Mouse (Mus musculus) left cerebral cortex, postnatal 10 days (tissue): ENCODE data around the gene Prss33. TPM values are rescaled to one million over a fixed set of nuclear protein-coding genes. Genes with fewer than 3 reads are reported as not detected.
"Not testable (repeated sequence)": the region's sequence is repeated elsewhere in the genome, so short reads cannot be mapped to it uniquely, and the experiment has no call there.

Experiments
- DNase-seq, 2 experiments: peaks; one replicate each; pipeline ENCODE4 v3.0.0; 2021 to 2022; ENCODE audit warnings: low spot score in 2 of 2, mixed read lengths in 1 of 2; ENCODE audit errors: extremely low spot score in 1 of 2
- intact Hi-C: fragments of 180-260 bp; cut with DNase I; formaldehyde crosslinking; loops from one replicate; pipeline ENCODE4 v1.15.1; 2025
- total RNA-seq, 2 experiments: library from RNA; stranded (reverse); gene quantifications; 2 replicates each; pipeline ENCODE4 v1.2.3; 2021

Prss33 gene
- not detected for total RNA-seq

DNA sequence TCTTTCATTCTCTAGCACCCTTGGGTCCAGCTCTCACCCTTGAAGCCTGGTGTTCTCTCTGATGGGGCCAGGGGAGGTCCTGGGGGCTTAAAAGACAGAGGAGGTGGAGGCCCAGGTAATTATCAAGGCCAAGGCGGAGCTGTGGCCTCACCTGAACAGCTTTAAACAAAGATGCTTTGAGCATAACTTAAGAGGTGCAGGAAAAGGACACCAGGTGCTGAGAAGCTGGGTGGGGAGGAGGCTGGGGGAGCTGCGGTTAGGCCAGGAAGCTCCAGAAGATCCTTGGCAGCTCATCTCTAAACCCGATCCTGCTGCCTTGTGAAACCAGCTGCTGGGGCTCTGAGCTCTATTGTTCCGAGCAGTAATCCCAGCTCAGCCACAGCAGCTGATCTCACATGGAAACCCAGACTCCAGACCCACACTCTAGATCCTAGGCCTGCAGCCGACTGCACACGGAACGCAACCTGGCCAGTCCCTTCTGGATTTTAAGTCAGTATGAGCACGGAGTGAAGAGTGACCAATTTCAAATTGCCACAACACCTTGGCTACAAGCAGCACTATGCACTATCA lies at the start of gene Prss33:
Gene Prss33 (minus strand): TSS at position 51 of the 570 bp plus-strand sequence.
- no peak for DNase-seq
- intact Hi-C loops = no loop called here

DNA sequence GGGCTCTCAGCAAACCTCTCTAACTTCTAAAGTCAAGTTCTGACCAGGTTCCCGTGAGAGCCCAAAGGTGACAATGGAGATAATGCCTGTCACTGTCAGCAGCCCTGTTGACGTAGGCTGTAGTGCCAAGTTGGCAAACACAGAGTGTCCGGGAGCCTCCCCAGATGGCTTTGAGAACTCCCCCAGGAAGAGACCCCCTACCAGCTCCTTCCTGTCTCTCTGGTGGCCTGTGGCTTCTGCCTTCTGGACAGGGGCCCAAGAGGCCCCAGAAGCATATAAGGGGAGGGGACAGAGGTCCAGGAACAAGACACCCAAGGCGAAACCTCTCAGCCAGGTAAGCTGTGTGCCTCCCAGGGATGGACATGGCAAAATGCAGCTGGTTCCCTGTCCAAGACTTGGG lies 44.7 kb upstream of the Prss33 start, which contains the start of the genes Dcpp1 and Dcpp2:
Gene Dcpp1 (plus strand): TSS at position 301 of the 400 bp plus-strand sequence.
Gene Dcpp2 (plus strand): TSS at position 305 of the 400 bp plus-strand sequence.
- intact Hi-C loops = loop anchor here (5.0 kb wide), 1 partner anchor 42 kb away; no protein-coding TSS in a partner anchor
- DNase-seq = not testable (repeated sequence)

DNA sequence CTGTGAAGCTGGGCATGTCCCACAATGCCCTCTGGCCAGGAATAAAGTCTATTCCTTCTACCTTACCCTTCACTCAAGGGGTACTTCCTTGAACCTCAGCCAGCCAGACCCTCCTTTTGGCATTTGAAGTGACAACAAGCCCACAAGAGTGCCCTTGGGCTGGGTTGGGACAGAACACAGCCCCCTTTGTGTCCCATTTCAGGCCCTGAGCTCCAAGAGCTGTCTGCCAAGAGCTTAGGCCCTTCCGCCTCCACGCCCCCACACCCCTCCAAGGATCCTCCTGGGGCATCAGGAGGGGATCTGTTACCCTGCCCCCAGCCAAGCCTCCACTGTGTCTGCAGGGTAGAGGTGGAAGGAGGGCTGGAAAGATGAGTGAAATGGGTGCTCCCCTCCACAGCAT lies 41.3 kb upstream of the Prss33 start:
- intact Hi-C loops = no loop called here
- DNase-seq = peak in 1 of 2 experiments; percentile 46

DNA sequence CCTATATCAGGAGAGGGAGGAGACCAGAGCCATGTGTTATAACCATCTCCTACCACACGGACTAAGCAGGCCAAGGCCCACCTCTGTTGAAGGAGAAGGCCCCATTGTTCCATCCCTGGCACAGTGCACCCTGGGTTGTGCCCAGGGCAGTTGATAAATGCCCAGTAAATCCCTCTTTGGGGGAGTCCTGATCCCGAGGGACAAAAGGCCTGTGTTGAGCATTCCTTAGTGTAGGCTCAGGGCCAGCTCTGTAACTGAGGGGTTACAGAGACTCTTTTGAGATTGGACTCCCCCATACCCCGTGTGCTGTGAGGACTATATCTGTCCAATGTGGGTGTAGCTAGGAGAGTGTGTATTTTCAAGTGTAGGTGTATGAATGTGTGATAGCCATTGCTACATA lies 40.9 kb upstream of the Prss33 start:
- DNase-seq = peak in 1 of 2 experiments; percentile 26
- intact Hi-C loops = no loop called here

DNA sequence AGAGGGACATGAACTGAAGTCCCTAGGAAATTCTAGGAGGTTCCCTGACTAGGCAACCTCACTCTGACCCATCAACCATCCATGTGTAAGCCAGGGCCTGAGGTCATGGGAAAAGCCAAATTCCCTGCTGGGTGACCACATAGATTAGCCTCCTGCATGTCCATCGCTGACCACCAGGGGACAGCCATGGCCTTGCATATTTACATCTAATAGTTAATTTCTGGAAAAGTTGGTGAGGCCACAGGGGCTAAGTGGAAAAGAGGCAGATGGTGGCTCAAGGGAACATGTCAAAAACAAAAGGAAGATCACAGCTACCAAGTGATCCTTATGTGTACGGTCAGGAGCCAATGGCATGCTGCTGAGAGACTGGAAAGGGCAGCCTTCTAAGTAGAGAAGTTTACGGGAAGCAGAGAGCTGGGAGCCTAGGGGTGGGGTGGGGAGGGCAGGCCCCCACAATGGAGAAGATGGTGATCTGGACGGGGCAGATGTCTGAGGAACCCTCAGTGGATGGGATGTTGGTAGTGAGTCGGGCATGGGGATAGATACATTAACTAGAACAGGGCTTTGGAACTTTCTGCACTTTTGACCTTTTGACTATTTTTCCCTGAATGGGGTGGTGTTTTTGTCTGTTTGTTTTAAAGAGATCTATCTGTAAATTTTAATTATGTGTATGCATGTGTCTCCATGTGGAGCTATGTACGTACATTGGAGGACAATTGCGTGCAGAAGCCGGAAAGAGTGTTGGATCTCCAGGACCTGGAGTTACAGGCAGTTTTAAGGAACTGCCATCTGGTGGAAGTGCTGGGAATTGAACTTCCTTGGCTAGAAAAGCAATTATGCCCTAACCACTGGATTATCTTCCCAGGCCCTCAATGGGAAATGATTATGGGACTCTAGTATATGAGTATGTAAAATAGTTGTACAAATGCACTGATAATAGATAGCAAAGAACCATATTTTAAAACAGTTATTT lies 38.3 kb upstream of the Prss33 start:
- intact Hi-C loops = loop anchor here (5.0 kb wide), 1 partner anchor 88 kb away; no protein-coding TSS in a partner anchor
- DNase-seq = peak in 1 of 2 experiments; percentile 59

DNA sequence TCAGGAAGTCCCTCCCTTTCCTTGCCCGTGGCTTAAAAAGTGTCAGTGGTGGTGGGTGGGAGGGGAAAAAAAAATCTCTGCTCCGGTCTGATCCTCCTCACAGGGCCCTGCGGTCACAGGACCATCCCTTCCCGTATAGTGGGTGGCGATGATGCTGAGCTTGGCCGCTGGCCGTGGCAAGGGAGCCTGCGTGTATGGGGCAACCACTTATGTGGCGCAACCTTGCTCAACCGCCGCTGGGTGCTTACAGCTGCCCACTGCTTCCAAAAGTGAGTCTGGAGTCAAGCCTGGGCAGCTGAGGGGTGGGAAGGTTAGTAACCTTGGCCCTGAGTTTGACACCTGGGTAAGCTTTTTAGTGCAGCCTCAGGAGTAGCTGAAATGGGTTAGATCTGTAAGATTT lies 32.7 kb upstream of the Prss33 start:
- no peak for DNase-seq
- intact Hi-C loops = no loop called here

DNA sequence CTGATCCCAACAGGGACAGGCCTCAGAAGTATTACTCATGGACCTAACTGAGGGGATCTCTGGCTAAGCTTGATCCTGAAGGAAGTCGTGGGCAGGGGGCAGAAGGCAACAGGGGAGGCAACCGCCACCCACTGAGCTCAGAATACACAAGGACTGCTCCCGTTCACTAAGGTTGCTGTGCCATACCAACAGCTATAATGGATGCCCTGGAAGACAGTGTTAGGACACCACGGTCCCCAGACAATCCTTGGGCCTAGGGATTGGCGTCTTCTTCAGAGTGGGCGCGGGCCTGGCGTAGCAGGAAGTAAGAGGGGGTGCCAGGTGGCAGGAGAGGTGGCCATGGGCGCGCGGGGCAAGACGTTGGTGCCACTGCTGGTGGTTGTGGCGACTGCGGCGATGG lies 31.9 kb upstream of the Prss33 start, which contains the start of gene Prss21:
Gene Prss21 (plus strand): TSS at position 301 of the 400 bp plus-strand sequence.
- DNase-seq = no peak

DNA sequence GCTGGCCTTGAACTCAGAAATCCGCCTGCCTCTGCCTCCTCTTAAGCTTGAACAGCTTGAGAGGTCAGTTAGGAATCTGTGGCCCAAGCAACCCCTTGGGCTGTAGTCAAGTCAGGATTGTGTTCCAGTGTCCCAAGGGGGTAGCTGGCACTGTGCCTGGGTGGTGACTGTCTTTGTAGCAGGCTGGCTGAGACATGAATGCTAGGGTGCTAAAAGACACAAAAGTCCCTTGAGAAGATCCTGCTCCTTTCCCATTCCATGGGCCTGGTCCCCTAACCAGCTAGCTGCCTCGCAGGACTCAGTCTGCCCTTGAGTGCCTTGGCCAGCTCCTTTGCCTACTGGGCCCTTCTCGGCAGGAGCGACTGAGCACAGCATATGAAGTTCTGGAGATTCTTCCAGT lies 27.1 kb upstream of the Prss33 start:
- no peak for DNase-seq
- intact Hi-C loops = no loop called here

More for the DNA sequence above, 31.9 kb upstream of the Prss33 start, which contains the start of gene Prss21:
- intact Hi-C loops = no loop called here

DNA sequence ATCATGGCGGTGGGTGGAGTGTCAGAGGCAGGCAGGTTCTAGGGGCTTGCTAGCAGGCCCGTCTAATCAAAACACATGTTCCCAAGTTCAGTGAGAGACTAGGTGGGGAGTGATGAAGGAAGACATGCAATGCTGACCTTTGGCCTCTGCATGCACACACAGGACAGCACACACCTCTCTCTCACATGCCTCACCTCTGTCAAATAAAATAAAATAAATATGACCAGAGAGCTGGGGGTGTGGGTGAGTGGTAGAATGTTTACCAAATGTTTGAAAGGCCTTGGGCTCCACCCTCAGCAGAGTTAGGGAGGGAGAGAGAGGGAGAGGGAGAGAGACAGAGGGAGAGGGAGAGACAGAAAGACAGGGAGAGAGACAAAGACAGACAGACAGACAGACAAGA lies 22.1 kb upstream of the Prss33 start:
- intact Hi-C loops = no loop called here
- no peak for DNase-seq

DNA sequence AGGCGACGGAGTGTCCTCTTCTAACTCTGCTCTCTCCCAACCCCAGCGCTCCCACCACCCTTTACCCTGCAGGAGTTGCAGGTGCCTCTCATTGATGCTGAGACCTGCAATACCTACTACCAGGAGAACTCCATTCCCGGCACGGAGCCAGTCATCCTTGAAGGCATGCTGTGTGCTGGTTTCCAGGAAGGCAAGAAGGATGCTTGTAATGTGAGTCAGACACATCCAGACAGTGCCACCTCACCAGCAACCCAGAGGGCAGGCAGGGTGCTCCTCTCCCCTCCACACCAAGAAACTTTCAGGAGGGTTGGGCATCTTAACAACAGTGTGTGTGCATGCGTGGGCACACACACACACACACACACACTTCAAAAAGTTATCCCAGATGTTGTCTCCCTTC lies 21.3 kb upstream of the Prss33 start:
- DNase-seq = no peak
- intact Hi-C loops = no loop called here

DNA sequence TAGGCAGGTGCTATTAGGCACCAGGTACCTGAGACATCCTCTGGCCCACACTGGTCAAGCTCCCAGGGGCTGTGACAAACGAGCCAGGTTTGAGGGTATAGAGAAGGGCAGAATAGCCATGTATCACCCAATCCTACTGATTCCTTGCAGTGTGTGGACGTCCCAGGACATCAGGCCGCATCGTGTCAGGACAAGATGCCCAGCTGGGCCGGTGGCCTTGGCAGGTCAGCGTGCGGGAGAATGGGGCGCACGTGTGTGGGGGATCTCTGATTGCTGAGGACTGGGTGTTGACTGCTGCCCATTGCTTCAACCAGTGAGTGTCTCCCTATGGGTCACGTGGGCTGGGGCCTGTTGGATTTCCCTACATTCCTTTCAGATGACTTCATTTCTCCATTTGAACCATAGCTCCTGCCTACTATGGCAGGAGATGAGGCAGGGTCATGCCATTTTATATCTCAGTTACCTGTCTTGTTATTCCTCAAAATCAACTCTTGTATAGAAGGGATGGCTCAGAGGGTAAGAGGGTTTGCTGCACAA lies 18.4 kb upstream of the Prss33 start:
- intact Hi-C loops = loop anchor here (5.0 kb wide), 1 partner anchor 108 kb away; no protein-coding TSS in a partner anchor
- DNase-seq = no peak

DNA sequence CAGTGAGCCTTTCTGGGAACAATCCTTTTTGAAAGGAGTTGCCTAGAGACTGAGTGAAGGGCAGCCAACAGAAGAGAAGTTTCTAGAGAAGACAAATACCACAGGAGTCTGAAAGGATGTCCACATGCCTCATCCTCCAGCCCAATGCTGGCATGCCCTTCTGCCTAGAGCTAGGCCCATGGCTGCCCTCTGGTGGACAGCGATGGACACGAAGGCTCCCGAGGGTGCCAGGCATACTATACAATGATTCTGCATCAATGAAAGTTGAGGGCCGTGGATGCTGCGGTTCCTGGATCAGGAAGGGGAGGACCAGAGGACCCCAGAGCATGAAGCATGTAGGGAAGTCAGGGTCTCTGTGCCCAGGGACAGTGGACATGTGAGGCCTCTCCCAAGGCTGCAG lies 17.4 kb upstream of the Prss33 start:
- intact Hi-C loops = loop anchor here (5.0 kb wide), 1 partner anchor 109 kb away; no protein-coding TSS in a partner anchor

DNA sequence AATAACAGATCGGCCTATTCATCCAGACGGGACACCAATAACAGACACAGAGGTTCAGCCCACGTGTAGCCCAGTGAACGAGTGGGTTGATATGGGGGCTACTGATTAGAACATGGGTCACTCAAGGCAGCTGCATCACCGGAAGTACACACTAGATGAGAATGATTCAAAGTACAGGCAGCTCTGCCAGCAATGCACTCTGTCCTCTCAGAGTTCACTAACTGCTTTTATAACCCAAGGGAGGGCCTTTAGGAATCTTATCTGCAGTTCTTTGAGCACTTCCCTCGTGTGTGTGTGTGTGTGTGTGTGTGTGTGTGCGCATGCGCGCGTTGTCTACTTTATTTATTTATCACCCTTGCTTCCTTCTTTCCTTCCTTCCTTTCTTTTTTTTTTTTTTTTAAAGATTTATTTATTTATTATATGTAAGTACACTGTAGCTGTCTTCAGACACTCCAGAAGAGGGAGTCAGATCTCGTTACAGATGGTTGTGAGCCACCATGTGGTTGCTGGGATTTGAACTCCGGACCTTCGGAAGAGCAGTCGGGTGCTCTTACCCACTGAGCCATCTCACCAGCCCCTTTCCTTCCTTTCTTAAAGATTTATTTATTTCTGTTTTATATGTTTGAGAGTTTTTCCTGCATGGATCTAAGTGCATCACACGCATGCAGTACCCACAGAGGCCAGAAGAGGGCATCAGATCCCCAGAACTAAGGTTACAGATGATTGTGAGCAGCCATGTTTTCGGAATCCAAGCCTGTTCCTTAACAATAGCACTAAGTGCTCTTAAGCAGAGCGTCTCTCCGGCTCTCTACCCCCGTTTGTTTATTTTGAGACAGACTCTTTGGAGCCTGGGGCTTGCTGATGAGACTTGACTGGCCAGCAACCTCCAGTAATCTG lies 15.2 kb upstream of the Prss33 start:
- intact Hi-C loops = loop anchor here (5.0 kb wide), 1 partner anchor 111 kb away; no protein-coding TSS in a partner anchor
- DNase-seq = peak; percentile 45 to 68

More for the DNA sequence above, 17.4 kb upstream of the Prss33 start:
- DNase-seq = peak in 1 of 2 experiments; percentile 67

DNA sequence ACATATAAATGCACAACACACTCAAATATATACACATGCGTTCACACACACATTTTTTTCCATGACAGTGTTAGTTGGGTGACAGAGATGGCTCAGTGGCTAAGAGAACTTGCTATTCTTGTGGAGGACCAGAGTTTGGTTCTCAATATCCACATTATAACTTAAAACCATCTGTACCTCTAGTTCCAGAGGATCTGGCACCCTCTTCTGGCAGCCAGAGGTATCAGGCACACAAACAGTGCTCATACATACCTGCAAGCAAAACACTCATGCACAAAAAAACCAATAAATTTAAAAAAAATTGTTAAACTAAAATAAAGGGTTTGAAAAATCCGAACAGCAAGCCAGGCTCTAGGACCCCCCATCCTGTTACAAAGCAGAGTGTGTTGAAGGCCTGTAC lies 14.2 kb upstream of the Prss33 start:
- intact Hi-C loops = loop anchor here (5.0 kb wide), 1 partner anchor 112 kb away; no protein-coding TSS in a partner anchor
- DNase-seq = no peak

DNA sequence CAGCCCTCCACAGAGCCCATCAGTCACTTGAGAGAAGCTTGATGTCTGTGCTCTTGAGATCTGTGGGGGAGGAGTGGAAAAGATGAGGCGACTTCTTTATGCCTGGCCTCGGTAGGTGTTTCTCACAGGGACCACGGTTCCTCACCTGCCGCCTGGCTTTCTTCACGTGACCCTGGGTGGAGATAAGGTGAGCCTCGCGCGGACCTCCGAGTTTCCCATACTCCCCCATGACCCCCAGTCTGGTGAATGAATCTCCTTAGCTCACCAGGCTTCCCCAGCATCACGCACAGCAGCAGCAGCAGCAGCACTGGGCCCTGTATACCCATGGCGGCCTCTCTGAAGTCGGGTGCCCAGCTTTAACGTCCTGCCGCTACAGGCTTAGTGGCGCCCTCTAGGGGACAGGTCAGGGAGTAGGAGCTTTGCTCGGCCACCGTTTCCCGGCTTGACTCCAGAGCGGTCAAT lies 8.0 kb upstream of the Prss33 start, which contains the start of the genes Prss32 and Prss41:
Gene Prss32 (plus strand): TSS at position 44 of the 462 bp plus-strand sequence.
Gene Prss41 (minus strand): TSS at position 361 of the 462 bp plus-strand sequence.
- DNase-seq = peak in 1 of 2 experiments; percentile 67
- intact Hi-C loops = no loop called here

DNA sequence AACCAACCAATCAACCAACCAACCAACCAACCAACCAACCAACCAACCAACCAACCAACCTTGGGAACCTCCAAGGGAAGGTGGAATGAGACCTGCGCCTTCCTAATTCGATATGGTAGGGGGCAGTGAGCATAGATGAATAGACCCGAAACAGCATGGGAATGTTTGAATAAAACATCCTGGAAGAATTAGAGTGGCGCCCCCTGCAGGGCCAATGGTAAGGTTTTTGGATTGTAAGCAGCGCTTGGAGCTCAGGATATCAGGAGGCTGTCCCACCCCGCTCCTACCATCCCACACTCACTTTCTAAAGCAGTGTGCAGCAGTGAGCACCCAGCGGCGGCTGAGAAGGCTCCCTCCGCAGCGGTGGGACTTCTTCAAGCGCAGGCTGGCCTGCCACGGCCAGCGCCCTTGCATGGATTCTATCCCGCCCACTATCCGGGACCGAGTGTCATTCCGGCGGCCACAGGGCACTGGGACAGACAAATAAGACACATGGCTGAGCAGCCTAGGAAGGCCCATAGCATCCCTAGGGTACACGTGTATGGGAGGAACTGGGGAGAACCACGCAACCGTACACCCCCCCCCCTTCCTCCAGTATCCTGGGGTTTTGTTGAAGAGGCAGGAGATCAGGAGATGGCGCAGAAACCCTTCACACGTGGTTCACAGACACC lies 7.4 kb upstream of the Prss33 start:
- intact Hi-C loops = no loop called here
- no peak for DNase-seq

DNA sequence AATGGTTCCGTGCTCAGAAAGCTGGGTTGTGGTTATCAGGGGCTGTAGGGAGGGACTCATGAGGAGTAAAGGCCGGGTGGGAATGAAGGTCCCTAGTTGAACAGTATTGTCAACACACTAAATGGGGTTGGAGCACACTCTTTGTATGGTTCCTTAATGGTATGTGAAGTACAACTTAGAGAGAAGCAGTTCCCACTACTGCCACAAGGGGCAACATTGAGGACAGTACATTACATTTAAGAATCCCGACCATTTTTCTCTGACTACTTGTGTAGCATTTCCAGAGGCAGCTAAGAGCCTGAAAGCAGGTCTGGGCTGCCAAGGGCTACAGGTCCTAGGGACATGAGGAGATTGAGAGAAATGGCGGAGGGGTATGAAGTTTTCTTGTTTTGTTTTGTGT lies 5.3 kb upstream of the Prss33 start:
- peak; percentile 55 to 61 for DNase-seq
- intact Hi-C loops = no loop called here
